Mouse (Mus musculus) ES-Bruce4 (cell line): ENCODE results near the gene Palm3.

Source experiments
- CTCF ChIP-seq: IDR thresholded peaks from one replicate; pipeline ENCODE4 v1.8.1; 2011; ENCODE audit warnings: low read depth, low read length
- POLR2A ChIP-seq: IDR thresholded peaks from one replicate; pipeline ENCODE4 v1.8.1; 2011; ENCODE audit warnings: low read length; ENCODE audit not compliant: insufficient read depth

DNA sequence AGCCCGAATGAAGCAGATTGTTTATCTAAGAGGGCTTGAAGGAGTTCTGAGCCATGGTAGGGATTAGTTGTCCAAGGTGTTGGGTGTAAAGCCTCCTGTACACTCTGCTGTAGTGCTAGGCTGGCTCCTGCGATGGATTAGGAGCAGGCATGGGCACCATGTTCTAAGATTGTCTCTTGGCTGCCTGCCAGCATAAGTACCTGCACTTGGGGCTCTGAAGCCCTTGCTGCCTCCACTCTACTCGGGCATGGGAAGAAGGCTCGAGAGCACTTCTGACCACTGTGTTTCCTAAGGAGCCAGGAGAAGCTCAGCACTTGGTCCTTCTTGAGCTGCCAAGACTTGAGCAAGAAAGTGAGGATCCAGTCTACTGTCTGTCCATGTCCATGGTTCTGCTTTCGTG lies 57.9 kb downstream of the Palm3 start:
- TF ChIP-seq POLR2A (no peak), CTCF (no peak)
